Mouse (Mus musculus): ENCODE results near the gene Edc3. TPM values are rescaled to one million over a fixed set of nuclear protein-coding genes. Genes with fewer than 3 reads are reported as not detected.
"Not testable (repeated sequence)": the region's sequence is repeated elsewhere in the genome, so short reads cannot be mapped to it uniquely, and the experiment has no call there.

The Edc3 gene
- total RNA-seq, 2 experiments from 2014 or later, result 13.8 to 14.2 TPM

- Histone ChIP-seq H3K4me3 (peak overlapping the region; percentile 95), H3K27ac (peak overlapping the region; percentile 97)
- intact Hi-C loops (cut with DNase I), result no loop called here
- DNase-seq (ENCODE audit: extremely low spot score in 1 of 2, low spot score in 2 of 2), result peak; percentile 53 to 54
- no peak for TF ChIP-seq CTCF (IDR thresholded peaks at IDR 0.05)
Observed at GRCm38 (mm10) chr9:57708720-57709274, 457 bp downstream of the Edc3 start.

GRCm38 (mm10) chr9:57710214-57710613 is 1.9 kb downstream of the Edc3 start:
- intact Hi-C loops (cut with DNase I); H3K27ac ChIP-seq; DNase-seq (ENCODE audit: extremely low spot score in 1 of 2, low spot score in 2 of 2); H3K4me3 ChIP-seq: not testable (repeated sequence)

GRCm38 (mm10) chr9:57712194-57712593 is 3.9 kb downstream of the Edc3 start:
- peak; percentile 49 for TF ChIP-seq CTCF (IDR thresholded peaks at IDR 0.05)
- intact Hi-C loops (cut with DNase I), result no loop called here

GRCm38 (mm10) chr9:57718408-57718807 is 10.1 kb downstream of the Edc3 start:
- intact Hi-C loops (cut with DNase I), result no loop called here
- H3K4me3 ChIP-seq, result no peak overlapping the region
- DNase-seq (ENCODE audit: extremely low spot score in 1 of 2, low spot score in 2 of 2), result no peak
- no peak overlapping the region for H3K27ac ChIP-seq
- no peak for TF ChIP-seq CTCF (IDR thresholded peaks at IDR 0.05)

More at GRCm38 (mm10) chr9:57712194-57712593, 3.9 kb downstream of the Edc3 start:
- Histone ChIP-seq H3K4me3 (no peak overlapping the region), H3K27ac (no peak overlapping the region)
- DNase-seq (ENCODE audit: extremely low spot score in 1 of 2, low spot score in 2 of 2), result no peak

GRCm38 (mm10) chr9:57720736-57721135 is 12.4 kb downstream of the Edc3 start:
- Histone ChIP-seq H3K27ac (no peak overlapping the region), H3K4me3 (no peak overlapping the region)
- DNase-seq (ENCODE audit: extremely low spot score in 1 of 2, low spot score in 2 of 2), result no peak
- intact Hi-C loops (cut with DNase I), result no loop called here
- no peak for TF ChIP-seq CTCF (IDR thresholded peaks at IDR 0.05)

- no peak for DNase-seq (ENCODE audit: extremely low spot score in 1 of 2, low spot score in 2 of 2)
- no peak overlapping the region for H3K4me3 ChIP-seq
- TF ChIP-seq CTCF (IDR thresholded peaks at IDR 0.05), result no peak
- H3K27ac ChIP-seq, result no peak overlapping the region
- intact Hi-C loops (cut with DNase I), result no loop called here
Observed at GRCm38 (mm10) chr9:57722371-57722770, 14.0 kb downstream of the Edc3 start.

GRCm38 (mm10) chr9:57723315-57723715 is 15.0 kb downstream of the Edc3 start:
- intact Hi-C loops (cut with DNase I), result no loop called here
- no peak; the same call in 1 of the 2 replicates for TF ChIP-seq CTCF (IDR thresholded peaks at IDR 0.05)
- peak overlapping the region; percentile 51 for H3K27ac ChIP-seq
- DNase-seq (ENCODE audit: extremely low spot score in 1 of 2, low spot score in 2 of 2), result peak in 1 of 2 experiments; percentile 20
- H3K4me3 ChIP-seq, result no peak overlapping the region

GRCm38 (mm10) chr9:57723796-57724195 is 15.5 kb downstream of the Edc3 start:
- no peak overlapping the region for H3K4me3 ChIP-seq
- intact Hi-C loops (cut with DNase I), result no loop called here
- no peak for DNase-seq (ENCODE audit: extremely low spot score in 1 of 2, low spot score in 2 of 2)
- no peak for TF ChIP-seq CTCF (IDR thresholded peaks at IDR 0.05)
- peak overlapping the region; percentile 51 for H3K27ac ChIP-seq

GRCm38 (mm10) chr9:57724701-57725100 is 16.4 kb downstream of the Edc3 start:
- Histone ChIP-seq H3K4me3 (no peak overlapping the region), H3K27ac (no peak overlapping the region)
- intact Hi-C loops (cut with DNase I), result no loop called here
- no peak for TF ChIP-seq CTCF (IDR thresholded peaks at IDR 0.05)
- DNase-seq (ENCODE audit: extremely low spot score in 1 of 2, low spot score in 2 of 2), result no peak

- no peak overlapping the region for H3K27ac ChIP-seq
- peak; percentile 42 for TF ChIP-seq CTCF (IDR thresholded peaks at IDR 0.05)
- intact Hi-C loops (cut with DNase I), result no loop called here
- no peak overlapping the region for H3K4me3 ChIP-seq
- no peak for DNase-seq (ENCODE audit: extremely low spot score in 1 of 2, low spot score in 2 of 2)
Observed at GRCm38 (mm10) chr9:57728312-57728711, 20.0 kb downstream of the Edc3 start.

- TF ChIP-seq CTCF (IDR thresholded peaks at IDR 0.05), result no peak
- Histone ChIP-seq H3K4me3 (no peak overlapping the region), H3K27ac (no peak overlapping the region)
- intact Hi-C loops (cut with DNase I), result no loop called here
- no peak for DNase-seq (ENCODE audit: extremely low spot score in 1 of 2, low spot score in 2 of 2)
Observed at GRCm38 (mm10) chr9:57733606-57734005, 25.3 kb downstream of the Edc3 start.

- intact Hi-C loops (cut with DNase I), result no loop called here
- TF ChIP-seq CTCF (IDR thresholded peaks at IDR 0.05), result no peak
- Histone ChIP-seq H3K27ac (no peak overlapping the region), H3K4me3 (no peak overlapping the region)
- no peak for DNase-seq (ENCODE audit: extremely low spot score in 1 of 2, low spot score in 2 of 2)
Observed at GRCm38 (mm10) chr9:57739863-57740262, 31.5 kb downstream of the Edc3 start.

- H3K4me3 ChIP-seq, result no peak overlapping the region
- no peak overlapping the region for H3K27ac ChIP-seq
- intact Hi-C loops (cut with DNase I), result loop anchor here (1.0 kb wide), 1 partner anchor 85 kb away; no protein-coding TSS in a partner anchor
- peak in 1 of 2 experiments; percentile 50 for DNase-seq (ENCODE audit: extremely low spot score in 1 of 2, low spot score in 2 of 2)
- TF ChIP-seq CTCF (IDR thresholded peaks at IDR 0.05), result peak; percentile 80
Observed at GRCm38 (mm10) chr9:57744462-57745091, 36.2 kb downstream of the Edc3 start.
